Mouse (Mus musculus) adrenal gland, postnatal 10 days (tissue): Measurements from ENCODE around the gene B3gnt7. TPM values are rescaled to one million over a fixed set of nuclear protein-coding genes. Genes with fewer than 3 reads are reported as not detected.
A peak's percentile ranks its signal among the peaks of the same experiment; 100 is the strongest.
"Not testable (repeated sequence)": the region's sequence is repeated elsewhere in the genome, so short reads cannot be mapped to it uniquely, and the experiment has no call there.

Experiments
- DNase-seq: peaks from one replicate; pipeline ENCODE4 v3.0.0; 2021; ENCODE audit warnings: mixed read lengths
- total RNA-seq, 2 experiments: library from RNA; stranded (reverse); gene quantifications; 2 replicates each; pipeline ENCODE4 v1.2.3; 2021

The B3gnt7 gene
- total RNA-seq, 2 experiments from 2014 or later, result 0.36 to 0.55 TPM

DNA sequence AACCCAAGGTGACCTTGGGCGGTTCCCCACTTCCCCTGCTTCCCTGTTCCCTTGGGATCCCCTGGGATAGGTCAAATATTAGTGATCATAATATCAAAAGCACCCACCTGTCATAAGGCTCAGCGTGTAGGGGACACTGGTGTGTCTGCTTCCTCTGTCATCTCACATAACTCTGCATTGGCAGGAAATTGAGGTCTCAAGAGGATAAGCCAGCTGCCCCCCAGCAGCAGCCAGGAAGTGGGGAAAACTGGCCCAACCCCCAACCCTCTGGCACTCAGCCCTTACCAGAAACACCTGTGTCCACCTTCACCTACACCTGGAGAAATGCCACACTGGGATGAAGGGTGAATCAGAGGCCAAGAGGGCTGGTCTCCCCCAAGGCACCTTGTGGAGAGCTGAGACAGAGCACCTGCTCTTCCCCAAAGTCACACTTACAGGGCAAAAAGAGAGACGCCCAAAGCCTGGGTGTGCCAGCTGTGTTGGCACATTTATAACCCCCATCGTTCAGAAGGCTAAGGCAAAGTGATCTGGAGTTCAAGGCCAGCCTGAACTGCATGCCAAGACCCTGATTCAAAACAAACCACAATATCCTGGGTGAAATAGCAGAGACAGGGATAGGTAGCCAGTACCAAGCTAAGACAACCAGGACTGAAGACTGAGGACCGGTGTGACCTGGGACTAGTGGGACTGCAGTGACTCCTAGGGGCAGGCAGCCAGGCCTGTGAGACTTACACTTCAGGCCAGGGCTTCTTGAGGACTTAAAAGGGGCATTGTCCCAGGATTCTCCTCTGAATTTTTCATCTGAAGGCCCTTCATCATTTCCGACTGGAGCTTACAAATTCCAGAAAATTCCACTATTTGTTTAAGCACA lies 1.2 kb upstream of the B3gnt7 start:
- no peak for DNase-seq

DNA sequence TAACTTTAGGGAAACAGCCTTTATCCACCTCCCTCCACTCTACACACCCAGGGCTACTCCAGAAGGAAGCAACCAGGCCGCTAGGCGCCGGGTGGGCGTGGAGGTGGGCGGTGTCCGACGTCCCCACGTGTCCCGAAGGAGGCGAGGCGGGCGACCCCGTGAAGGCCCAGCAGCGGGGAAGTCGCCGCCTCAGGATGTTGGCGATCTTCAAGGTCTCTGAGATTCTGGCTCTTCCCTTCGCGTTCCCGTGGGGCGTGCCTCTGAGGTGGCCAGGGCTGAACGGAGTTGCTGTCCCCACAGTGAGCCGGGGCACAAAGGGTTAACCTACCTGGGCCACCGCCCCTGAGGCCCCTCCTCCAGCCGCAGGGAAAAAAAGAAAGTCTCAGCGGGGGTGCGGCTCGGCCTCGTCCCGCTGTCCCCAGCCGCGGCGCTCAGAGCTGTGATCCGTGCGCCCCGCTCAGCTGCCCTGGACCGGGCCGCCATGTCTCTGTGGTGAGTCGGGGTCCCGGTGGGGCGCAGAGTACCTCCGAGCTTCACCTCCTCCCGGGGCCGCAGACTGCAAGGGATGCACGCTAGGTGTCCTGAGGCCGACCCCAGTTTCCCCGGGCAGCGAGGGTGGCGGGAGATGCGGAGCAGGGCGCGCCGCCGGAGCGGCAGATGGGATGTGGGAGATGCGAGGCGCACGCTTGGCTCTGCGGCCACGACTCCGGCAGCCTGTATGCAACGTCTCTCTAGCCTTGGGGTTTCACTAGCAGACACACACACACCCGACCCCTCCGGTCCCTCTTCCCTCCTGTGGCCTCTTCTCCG lies 636 bp downstream of the B3gnt7 start:
- peak; percentile 70 for DNase-seq

DNA sequence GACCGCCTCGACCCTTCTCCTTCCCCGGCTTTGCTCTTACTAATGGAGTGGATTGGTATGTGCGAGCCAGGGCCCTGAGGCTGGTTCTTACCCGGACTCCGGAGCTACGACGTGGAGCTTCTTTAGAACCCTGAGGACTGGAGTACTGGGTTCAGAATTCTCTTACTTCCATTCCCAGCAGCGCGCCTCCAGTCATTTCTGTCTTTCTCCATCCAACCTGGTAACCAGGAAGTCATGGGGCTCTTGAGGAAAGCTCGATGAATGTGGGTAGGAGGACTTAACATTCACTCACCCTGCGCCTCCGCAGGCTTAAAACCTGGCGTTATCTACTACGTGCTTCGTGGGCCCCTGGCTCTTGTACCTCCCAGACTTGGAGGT lies 1.2 kb downstream of the B3gnt7 start:
- DNase-seq, result no peak

DNA sequence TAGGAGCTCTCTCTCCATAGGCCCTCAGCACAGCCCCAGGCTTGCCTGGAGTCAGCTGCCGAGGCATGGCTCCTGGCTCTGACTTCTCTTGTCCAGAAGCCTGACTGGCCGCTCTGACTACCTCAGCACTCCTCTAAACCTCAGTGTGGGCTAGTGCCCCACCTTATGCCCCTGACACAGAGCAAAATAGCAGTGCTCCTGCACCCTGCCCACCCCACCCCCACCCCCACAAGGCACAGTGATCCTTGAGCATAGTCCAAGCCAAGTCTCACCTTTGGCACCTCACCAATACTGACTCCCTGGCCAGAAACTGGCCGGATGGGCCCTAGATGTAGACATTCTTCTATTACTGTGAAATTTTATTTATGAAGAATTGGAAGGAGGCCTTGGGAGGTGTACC lies 4.1 kb downstream of the B3gnt7 start:
- DNase-seq, result no peak

DNA sequence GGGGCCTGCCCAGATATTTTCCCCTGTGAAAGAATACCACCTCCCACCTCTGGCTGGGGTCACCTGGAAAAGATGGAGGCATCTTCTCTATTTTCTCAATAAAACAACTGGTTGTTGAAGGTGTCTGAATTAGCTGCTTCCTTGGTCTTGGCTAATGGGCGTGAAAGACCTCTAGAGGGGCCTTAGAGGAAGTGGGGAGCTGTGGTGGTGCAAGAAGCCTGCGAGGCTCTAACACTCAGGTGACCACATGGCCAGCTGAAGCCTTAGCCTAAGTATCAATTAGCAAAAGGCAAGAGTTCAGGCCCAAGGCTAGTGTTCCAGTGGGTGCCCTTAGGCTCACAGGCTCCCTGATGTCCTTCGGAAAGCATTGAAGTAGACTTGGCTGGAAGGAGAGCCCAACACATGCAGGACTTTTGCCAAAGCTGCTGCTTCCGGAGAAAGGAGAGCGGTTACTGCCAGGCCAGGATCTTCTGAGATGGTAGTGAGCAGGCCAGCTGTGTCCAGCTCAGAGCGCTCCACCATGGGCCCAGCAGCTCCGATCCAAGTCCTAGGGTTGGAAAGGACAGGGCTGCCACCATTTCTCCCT lies 4.6 kb downstream of the B3gnt7 start:
- no peak for DNase-seq

DNA sequence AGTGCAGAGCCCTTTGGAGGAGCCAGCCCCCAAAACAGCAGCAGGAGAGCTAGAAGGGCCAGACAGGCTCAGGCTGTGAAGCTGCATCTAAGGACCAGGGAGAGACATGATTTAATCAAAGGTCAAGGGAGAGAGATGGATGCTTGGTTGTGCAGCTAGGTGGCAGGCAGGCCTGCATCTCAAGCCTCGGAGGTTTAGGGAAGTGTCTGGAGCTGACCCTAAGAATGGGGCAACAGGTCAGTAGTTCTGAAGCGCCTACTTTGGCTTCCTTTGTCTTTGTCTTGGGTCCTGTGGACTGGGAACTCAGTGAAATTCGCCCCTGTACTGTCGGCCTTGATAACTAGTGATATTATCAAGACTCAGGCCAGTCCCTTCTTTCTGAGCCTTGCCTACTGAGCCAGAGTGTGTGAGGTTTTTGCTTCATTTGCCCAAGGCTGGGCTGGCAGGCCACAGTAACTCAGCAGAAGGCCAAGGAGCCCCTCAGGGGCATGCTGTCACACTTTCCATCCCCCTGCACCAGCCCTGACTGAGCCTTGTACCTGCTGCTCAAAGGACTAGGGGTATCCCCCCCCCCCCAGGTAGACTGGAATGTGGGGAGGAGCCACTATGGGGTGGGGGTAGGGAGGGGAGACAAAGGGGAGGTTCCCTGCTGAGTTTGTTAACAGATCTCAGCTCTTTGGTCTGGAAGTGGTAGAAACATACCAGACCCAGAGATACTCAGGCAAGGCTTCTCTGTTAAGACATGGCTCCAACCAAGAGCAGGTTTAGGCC lies 5.4 kb downstream of the B3gnt7 start:
- DNase-seq, result no peak

DNA sequence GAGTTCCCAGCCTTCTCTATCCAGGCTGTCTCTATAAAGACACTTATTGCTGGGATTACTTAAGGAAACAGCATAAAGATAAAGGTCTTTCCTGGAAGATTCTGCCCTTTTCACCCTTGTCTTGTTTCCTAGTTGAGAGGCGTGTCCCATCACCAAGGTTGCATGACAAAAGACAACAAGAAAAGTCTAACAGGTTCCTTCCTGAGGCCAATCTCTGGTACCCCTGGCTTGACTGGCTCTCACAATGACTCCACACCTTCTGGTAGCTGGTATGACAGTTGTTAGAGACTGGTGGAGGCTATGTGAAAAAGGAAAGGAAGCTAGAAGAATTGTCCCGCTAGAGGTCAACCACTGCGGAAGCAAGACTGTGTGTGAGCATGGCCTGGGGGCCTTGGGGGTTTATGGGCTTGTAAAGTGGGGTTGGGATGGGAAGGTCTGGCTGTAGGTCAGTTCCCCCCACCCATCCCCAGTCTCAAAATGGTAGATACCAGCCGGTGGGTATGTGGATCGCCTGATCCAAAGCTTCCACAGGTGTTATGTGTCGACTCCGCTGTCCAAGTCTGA lies 6.7 kb downstream of the B3gnt7 start:
- DNase-seq, result no peak

DNA sequence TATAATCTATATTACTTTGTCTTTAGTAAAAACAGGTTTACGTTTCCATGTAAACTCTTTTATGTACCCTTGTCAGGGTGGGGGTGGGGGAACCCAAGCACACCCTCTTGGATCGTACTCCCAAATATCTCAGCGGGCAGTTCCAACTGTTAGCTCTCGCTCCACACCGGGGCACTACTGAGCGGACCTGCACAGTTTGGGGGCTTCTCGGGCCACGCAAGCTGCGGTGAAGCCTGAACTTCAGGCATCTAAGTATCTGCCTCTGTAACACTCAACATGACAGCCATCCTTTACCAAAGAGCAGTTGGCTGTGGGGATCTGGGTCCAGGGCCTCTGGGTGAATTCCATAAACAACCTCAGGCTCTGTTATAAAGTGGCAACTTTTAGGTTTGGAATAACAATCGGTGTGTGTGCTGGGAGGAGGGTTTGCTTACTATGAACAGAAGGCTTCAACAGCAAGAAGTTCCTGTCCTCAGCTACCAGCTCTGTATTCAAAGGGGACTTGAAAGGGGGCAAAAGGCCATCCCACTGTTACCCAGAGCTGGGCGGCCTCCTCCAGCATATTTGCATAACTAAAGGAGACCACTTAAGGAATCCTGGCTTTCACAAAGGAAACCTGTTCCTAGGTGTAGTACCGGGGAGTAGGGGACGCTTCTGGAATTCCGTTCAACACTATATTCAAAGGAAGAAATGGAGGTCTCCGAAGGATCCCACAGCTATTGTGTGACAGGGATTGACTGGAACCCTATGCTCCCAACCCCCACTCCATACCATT lies 8.1 kb downstream of the B3gnt7 start:
- no peak for DNase-seq

DNA sequence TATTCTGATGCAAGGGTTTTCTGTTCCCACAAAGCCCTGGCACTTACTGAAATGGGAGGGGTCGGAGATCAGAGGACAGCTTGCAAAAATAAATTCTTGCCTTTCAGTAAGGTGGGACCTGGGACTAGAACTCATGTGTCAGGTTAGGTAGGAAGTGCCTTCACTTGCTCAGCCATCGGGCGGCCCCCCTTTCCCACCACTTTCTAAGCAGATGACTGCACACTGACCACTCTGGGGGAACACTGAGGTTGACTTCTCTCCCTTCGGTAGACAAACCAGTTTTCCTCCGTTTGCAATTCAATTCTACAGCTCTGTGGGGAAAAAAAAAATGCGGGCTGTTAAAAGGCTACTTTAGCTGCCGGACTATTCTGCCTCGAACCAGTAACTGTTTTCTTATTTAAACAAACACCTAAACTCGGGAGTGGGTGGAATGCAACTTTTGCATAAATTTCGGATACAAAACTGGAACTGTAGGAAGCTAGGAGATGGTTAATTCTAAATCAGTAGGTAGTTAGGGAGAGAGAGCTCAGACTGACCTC lies 8.9 kb downstream of the B3gnt7 start:
- no peak for DNase-seq

DNA sequence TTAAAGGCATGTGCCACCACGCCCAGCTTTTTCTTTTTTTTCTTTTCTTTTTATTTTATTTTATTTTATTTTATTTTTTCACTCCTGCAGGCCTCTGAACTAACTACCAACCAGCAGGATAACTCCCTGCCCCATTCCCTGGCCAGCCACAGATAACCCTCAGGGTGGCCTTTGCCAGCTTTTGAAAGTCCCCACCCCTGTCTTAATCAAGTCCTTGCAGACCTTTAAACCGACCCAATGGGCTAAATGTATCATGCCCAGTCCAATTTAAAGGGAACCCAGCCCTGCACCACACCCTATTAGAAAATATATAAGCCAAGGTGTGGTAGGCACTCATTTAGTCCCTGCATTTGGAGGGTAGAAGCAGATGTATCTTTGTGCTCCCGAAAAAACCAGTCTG lies 9.6 kb downstream of the B3gnt7 start:
- DNase-seq, result no peak

DNA sequence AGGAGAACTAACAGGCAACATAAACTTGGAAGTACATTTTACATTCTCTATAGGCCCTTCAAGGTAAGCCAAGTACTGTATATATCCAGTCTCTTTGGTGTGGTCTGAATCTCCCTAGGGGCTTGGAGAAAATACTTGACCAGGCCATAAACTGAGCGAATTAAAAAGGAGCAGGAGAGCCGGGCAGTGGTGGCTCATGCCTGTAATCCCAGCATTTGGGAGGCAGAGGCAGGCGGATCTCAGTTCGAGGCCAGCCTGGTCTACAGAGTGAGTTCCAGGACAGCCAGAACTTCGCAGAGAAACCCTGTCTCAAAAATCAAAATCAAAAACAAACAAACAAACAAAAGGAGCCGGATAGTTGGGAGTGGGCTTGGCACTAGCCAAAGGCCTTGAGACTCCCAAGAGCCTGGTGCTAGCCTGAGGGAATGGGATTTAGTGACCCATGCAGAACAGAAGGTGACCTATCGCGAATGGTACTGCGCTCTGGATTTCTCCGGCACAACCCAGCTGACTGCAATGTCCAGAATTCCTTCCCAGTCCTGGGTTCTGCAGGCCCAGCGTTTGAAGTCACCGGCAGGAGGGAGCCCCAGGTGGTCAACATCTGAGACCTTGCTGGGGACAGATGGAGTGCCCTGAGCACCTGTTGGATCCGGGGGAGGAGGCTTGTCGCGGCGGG lies 10.6 kb downstream of the B3gnt7 start:
- DNase-seq, result no peak

DNA sequence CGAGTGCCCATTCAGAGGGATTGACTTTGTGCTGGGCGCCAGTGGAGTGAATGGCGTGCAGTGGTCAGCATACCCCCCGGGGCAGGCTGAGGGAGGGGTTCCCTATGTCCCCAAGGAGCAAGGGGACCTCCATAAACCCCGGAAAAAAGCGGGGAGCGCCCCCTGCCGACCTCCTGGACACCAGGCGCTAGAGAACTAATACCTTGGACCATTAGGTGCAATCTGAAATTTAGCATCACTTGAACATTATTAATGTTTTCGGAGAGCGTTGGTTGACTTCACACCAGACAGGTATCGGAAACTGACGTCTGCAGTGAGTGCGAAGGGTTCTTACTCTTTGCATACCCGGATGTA lies 11.1 kb downstream of the B3gnt7 start:
- peak; percentile 47 for DNase-seq

DNA sequence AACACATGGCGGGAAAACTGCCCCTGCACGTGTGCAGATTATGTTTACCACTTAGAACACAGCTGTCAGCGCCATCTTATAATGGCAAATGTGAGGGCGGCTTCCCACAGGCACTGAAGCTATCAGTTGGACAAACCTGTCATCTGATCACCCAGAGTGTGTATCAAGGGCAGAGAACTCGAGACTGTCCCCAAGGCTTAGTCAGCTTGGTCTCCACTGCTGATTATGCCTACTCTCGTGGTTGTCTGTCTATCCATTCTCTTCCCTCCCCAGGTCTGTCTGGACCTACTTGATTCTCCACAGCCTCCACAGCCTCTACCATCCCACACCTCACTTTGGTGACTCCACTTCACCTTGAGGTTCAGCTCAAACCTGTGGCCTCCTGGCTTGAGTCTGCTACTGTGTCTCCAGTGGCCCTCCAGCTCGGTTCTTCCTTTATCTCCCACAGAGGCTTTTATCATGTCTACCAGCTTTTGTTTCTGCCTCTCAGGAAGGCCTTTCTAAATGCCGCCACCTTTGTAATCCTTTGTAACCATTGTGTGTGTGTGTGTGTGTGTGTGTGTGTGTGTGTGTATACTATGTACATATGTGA lies 18.3 kb downstream of the B3gnt7 start:
- no peak for DNase-seq

DNA sequence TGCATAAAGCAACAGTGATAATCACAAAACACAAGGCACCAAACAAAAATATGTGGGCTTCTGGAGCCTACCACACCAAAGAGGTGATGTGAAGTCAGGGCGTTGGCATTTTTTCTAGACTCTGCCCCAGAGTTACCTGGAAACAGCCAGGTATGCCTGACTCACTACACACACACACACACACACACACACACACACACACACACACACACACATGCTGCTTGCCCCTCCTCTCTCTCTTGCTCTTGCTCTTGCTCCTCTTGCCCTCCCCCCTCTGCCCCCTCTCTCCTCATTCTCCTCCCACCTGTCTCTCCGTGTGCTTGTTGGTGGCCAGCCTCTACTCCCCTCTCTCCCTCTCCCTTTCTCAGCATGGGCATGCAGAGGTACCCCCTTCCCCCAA lies 33.7 kb downstream of the B3gnt7 start:
- DNase-seq, result no peak

DNA sequence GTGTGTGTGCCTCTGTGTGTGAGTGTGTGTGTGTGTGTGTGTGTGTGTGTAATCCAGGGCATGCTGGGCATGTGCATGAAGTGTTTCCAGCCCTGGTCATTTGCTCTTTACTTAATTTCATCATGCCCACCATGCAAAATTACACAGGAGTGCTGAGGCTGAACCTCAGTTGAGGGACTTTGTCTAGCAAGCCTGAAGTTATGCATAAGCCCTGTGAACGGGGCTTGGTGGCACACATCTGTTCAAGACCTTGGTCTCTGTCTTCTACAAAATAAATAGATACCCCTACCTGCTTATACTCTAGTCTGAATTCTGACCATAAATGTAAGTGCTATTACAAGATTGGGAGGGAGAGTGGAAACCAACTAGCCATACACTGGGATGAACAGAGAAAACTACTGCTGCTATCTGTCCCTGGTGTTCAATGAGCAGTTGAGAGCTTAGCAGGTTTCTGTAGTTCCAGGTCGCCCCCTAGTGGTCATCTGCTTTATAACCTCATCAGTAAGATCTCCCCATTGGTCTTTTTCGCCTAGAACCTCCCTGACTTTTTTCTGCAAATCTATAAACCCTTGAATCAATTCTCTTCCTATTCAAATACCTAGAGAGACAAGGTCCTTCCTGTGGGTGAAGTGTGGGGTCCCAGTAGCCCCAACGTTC lies 36.7 kb downstream of the B3gnt7 start:
- peak; percentile 89 for DNase-seq

DNA sequence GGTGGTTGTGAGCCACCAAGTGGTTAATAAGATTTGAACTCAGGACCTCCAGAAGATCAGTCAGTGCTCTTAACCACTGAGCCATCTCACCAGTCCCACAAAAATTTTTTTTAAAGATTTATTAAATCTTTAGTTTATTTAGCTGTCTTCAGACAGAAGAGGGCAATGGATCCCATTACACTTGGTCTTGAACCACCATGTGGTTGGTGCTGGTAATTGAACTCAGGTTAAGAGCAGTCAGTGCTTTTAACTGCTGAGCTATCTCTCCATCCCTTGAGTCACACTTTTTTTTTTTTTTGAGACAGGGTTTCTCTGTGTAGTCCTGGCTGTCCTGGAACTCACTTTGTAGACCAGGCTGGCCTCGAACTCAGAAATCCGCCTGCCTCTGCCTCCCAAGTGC lies 38.5 kb downstream of the B3gnt7 start:
- DNase-seq, result not testable (repeated sequence)

DNA sequence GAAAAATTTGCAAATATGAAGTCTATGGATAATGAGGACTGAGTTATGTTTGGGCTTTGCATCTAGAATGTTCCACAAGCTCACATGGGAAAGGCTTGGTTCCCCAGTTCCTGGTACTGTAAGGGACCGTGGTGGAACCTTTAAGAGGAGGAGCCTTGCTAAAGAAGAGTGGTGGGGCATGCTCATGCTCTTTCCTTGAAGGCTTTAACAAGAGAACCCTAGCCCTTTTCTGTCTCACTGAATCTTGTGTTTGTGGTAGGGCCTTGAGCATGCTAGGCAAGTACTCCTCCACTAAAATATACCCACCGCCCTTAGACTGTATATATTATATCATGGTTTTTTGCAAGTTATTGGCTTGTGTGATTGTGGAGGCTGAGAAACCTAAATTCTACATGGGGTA lies 39.7 kb downstream of the B3gnt7 start:
- DNase-seq, result no peak

DNA sequence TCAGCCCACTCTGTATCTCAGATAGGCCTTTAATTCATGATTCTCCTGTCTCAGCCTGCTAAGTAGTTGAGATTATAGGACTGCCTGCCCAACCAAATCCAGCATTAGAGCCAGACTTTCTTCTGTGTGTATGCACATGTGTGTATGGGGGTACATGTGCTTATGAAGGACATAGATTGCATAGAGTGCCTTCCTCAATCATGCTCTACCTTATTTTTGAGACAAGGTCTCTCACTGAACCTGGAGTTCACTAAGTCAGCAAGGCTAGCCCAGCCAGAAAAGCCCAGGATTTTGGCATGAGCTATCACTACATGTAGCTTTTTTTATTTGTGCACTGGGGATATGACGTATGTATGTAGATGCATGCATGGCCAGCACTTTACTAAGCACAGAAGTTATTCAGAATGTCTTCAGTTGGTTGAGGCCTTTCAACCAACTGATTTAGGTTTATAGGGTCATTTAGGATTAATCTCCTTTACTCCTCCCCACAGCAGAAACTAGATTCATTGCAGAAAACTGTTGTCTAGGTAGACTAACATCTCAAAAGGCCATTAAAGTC lies 40.5 kb downstream of the B3gnt7 start:
- DNase-seq, result no peak
